Mouse (Mus musculus) lung, postnatal 25 days (tissue): Measurements from ENCODE around the gene Plxna4.

Experiments used
- DNase-seq: peaks from one replicate; pipeline ENCODE4 v3.0.0; 2022; ENCODE audit warnings: low spot score

The Plxna4 gene

DNA sequence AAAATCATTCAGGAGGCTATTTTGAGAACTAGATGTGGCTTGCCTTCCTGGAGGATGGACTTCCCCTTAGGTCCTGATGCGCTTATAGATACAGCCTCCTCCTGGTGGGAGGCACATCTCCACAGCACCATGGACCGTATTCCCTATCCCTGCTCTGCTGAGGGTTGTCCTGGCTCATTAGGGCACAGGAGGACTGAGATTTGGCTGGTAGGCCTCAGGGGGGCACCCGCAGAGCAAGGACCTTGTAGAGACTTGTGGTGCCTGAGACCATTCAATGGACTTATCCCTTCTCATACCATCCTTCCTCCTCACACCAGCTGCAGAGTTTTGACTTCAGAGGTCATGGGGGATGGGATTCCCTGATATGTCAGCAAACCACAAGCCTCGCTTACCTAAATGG, 47.8 kb downstream of the Plxna4 start:
- no peak for DNase-seq

DNA sequence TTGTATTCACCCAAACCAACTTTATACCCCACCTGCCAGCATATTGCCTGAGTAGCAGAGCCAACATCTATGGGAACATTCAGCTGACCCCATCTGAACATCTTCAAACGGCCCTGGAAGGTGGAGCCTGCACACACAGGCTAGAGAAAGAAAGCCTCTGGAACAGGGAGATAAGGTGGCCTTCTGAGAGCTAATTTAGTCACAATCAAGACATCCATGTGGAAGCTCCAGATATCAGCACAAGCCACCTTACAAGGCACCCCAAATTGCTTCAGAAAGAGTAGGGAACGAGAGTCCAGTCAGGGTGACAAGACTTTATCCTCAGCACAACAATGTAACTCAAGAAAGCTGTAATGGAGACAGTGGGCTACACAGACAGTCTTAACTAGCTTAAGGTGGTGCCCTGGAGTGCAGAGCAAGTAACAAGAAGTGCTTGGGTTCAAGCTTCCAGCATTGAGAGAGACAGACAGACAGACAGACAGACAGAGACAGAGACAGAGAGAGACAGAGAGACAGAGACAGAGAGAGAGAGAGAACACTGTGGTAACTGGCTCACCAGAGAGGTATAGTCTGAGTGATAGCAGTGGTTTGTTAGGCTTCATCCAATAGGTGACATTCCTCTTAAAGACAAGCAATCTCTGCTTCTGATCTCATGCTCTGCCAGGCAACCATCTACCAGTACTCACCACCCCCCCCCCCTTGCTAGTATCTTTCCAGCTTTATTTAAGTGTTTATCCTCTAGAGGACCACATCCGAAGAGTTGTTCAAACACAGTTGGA, 53.8 kb downstream of the Plxna4 start:
- DNase-seq: no peak

DNA sequence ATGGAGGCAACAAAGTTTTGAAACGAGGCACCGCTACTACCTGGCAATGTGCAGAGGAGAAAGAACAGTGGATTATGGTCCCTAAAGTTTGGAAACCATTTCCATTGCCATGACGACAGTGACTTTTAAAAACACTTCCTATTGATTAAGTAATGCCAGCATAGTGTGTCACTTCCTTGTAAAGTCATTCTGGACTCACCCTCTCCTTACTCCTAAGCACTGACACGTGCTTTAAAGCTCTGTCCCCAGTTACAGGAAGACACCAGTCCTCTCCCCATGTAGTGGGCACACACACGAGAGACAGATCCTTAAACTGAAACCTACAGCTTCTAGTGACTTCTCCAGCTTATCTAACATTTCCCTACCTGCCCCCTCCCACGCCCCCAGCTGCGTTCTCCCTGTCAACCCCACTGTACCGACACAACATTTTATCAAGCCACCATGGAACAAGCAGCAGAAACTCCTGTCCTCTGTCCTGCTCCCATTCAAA, 59.9 kb downstream of the Plxna4 start:
- DNase-seq: peak; percentile 18

DNA sequence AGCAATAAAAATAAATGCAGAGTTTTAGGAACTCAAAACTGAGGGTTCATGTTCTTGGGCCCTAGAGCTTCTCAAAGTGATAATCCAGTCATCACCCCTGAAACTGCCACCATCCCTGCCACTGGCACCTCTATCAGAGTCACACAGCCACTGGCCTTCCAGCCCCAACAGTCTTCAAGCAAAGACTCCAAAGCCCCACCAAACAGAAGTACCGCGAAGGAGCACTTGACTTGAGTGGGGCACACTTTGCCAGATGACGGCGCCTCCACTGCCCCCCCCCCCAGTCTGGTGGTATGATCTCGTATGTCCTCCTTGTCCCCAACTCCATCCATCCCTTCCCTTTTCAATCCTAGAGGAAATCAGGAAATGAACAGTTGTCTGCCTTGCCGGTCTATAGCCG, 60.5 kb downstream of the Plxna4 start:
- peak; percentile 28 for DNase-seq

DNA sequence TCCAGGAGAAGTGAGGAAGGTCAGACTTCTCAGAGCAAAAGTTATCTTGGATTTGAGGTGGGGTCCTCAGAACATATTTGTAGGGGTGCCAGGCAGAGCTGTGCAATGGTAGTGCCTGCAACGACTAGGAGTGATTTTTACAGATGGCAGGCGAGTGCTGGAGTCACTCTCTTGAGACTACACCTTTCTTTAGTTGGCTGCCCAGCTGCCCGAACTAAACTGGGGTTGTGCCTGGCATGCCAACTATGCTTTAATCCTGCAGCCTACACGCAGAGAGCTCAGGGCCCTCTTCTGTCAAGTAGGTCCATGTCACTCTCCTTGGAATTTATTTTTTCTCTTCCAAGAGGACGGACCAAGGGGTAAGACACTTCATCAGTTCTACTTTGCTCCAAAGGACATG, 61.2 kb downstream of the Plxna4 start:
- peak; percentile 12 for DNase-seq

DNA sequence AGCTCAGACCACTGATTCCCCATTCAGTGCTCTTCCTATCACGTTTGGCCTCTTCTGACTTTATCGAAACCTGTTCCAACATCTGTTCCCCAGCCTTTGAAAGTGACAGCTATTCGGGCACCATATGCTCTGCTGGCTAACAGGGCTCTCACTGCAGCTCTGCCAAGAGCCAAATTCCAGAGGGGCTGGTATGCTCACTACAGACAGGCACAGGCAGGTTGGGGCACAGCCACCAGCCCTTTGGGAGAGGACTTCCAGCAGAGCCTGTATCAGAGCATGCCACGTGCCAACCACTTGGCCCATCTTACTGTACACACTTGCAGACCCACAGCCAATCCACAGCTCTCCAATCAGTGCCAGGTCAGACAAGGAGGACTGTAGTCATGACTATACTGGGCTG, 67.9 kb downstream of the Plxna4 start:
- DNase-seq: peak; percentile 14

DNA sequence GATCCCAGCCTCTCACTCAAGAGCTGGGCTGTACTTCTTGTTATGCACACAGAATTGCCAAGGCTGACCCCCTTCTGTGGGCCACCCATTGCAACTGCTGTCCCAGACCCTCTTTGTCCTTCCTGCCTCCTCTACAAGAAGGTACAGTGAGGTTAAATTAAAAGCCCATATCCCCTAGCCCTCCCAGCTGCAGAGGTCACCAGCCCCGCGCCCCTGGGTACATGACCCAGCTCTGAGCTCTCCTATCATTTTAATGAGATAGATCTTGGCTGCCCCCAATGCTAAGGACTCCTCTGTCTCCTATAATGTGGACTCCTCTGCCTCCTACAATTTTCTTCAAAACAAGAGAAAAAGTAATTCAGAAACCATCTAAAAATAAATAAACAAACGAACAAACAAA, 69.4 kb downstream of the Plxna4 start:
- DNase-seq: no peak

DNA sequence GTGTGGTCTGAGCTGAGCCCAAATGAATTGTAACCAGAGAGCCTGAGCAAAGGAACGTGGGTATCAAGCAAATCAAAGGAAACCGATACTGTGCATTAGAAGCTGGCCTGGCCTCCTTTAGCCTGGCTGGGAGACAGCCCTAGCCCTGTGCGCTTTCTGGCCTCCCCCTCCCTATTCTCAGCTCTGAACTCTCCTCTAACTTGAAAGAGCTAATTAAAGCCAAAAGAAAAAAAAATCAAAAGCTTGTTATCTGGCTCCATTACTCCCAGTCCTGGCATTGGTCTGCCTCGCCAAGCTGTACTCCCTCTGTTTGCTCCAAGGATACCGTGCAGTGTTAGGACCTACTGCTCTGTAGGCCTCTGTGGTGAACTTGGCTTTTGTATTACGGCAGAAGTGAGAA, 73.9 kb downstream of the Plxna4 start:
- no peak for DNase-seq

DNA sequence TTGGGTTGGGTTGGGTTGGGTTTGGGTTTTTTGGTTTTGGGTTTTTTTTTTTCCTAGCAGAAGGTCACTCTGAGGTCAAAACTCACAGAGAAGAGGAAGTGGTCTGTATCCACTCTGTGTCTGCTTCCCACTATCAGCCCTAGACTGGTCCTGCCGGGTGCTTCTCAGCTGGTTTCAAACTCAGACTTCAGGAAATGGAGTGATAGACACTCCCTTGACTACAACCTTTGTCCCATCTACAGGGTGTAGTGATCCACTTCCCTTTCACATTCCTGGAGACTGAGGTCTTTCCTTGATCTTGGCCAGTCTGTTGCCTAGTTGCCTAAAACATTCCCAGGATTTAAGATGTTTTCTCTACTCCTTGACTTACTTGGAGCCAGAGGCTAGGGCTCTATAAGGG, 76.0 kb downstream of the Plxna4 start:
- DNase-seq: peak; percentile 62

DNA sequence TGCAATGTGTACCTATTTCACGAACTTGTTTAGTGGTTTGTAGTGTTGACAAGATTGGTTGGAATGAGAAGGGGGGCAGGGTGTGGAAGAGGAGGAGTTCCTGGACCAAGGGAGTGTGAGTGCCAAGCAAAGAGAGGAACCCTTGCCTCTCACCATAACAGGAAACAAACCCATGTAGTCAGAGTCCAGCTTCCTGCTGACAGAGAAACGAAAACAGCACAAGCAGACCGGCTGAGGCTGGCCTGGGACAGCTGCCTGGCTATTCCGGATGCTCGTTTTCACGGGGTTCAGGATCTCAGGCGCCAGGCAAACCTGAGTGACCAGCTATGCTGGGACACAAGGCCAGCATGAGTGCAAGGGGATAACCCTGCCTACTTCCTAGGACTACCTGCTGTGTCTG, 77.1 kb downstream of the Plxna4 start:
- peak; percentile 90 for DNase-seq

DNA sequence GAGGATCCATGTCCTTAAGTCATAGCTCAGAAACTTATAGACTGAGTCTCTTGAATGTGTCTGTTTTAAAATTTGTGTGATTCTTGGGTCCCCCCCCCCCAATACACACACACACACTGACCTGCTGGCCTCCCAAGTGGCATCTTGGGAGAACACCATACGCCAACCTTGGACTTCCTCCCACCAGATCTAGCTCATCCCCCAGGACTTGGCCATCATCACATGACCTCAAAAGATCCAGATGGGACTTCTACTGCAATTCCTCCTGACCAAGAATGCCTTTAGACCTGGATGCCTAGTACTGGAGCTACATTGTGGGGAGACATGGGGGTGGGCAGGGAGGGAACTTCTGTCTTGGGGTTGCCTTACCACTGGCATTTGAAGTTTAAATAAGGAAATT, 77.5 kb downstream of the Plxna4 start:
- no peak for DNase-seq

DNA sequence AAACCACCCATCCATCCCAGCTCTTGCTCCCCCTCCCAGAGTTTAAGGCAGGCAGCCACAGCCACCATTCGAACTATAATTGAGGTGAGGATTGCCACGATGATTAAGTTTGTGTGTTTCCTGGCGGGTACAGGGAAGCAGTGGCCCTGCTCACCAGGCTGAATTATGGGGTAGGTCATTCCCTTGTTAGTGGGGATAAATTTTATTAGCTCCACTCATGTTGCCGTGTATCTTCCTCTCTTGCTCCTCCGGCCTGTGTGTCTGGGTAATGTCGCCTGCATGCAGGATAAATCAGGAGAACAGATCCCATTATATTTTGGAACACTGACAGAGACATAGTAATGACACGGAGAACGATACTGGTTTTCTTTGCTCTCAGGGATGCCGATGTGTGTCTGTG, 78.9 kb downstream of the Plxna4 start:
- no peak for DNase-seq

DNA sequence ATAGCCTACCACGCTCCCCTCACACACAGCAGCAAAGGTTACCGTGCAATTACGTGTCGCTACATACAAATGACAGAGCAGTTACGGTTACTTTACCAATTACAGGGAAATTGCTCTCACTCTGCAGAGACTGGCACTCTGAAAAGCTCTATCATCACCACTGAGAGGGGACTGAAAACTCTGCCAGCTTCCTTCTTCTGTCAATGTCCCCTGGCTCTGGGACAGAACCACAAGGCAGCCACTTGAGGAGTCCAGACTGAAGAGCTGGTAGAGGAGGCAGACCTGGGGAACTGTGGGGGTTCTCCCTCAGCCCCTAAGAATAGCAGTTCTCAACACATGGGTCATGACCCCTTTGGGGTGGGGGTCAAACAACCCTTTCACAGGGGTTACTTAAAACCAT, 83.0 kb downstream of the Plxna4 start:
- DNase-seq: peak; percentile 56

DNA sequence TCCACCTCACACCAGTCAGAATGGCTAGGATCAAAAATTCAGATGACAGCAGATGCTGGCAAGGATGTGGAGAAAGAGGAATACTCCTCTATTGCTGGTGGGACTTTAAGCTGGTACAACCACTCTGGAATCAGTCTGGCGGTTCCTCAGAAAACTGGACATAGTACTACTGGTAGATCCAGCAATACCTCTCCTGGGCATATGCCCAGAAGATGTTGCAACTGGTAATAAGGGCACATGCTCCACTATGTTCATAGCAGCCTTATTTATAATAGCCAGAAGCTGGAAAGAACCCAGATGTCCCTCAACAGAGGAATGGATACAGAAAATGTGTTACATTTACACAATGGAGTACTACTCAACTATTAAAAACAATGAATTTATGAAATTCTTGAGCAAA, 86.8 kb downstream of the Plxna4 start:
- DNase-seq: peak; percentile 52

DNA sequence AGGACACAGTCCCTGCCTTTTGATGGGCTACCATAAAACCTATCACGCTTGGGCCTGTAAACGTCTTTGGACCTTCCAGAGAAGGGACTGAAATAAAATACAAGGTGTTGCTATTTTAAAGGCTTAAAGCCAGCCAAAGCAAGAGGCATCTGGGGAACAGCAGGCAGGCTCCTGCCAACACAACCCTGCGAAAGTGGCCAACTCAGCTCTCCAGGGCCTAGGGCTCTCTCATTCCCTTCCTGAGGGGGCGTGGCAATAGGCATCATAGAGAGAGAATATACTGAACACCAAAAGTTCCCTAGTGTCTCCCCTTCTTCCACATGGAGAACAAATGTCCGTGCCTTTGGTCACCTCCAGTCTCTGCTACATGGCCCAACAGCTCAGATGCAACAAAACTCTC, 89.9 kb downstream of the Plxna4 start:
- DNase-seq: no peak

DNA sequence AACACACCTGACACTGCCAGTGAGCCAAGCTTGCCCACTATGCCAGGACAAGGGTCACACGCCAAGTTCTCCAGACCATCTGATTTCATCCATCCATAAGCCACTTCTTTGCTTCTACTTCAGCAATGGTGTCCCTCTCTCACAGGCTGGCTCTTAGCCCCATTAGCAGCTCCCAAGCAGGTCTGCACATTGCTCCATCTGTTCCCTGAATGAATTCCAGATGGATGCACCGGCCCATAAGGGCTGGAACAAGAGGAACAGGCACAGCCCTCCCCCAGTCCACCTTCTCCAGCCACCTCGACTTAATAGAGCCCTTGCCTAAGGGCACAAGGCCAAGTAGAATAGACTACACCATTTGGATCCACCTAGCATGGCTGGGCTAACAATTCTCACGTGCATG, 91.9 kb downstream of the Plxna4 start:
- DNase-seq: no peak

DNA sequence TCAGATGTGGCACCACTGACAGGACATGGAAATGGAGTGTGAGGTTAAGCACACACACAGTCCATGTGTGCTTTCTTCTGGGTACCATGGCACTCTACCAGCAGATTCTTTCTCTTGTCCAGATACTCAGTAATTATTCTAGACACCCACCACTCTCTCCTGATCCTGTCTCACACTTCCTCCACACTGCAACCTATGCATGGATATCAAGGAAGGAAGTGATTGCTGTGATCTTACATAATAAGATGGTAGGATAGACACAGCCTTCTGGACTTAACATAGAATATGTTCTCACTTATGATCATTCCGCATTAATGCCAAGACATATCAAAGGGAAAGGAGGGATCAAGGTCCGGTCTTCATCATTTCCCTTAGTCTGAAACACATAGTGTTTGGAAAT, 92.5 kb downstream of the Plxna4 start:
- no peak for DNase-seq

DNA sequence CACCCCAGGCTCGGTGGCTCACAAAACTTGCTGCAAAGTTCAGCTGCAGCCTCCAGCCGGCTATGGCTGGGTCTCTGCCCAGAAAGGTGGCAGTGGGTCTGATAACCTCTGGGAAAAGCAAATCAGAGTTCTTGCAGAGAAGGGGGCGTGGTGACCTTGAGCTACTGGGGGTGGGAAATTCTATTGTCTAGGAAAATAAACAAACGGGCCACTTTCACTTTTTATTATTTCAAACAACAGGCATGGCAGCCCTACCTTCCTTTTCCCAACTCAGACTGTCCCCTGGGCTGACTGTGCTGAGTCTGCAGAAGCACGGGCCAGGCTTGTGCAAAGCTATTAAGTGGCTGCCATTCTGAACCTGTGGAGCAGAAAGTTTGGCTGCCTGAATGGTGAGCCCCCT, 94.4 kb downstream of the Plxna4 start:
- DNase-seq: peak; percentile 61

DNA sequence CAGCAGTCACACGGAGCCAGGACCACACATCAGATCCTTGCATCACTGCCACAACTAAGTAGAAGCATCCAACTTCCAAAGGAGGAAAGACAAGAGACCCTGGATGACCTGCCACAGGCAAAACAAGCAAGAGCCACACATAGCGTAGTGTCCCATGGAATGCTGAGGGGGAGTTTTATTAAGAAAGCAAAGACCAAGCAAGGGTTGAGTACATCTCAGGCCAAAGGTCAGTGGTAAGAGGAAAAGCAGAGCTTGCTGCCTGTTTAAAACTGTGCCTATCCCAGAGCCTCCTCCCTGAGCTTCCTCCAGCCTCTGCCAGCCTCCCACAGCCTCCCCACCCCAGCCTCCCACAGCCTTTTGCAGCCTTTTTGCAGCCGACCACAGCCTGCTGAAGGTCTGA, 100.9 kb downstream of the Plxna4 start:
- no peak for DNase-seq

DNA sequence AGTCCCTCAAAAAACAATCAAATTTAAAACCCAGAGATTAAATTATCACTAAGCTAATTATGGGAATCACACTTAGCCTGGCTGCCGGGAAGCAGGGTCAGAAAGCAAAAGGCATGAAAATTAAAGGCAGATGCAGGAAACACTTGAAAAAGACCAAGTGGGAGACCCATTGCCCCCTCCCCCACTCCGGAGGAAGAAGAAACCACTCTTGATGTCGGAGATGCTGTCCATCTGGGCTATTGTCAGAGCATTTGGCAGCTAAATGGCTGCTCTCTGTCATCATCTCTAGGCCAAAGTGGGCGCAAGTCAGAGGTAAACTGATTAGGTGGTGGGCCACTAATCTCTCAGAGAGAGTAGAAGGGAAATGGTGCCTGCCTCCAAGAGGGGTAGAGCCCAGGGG, 105.5 kb downstream of the Plxna4 start:
- no peak for DNase-seq

DNA sequence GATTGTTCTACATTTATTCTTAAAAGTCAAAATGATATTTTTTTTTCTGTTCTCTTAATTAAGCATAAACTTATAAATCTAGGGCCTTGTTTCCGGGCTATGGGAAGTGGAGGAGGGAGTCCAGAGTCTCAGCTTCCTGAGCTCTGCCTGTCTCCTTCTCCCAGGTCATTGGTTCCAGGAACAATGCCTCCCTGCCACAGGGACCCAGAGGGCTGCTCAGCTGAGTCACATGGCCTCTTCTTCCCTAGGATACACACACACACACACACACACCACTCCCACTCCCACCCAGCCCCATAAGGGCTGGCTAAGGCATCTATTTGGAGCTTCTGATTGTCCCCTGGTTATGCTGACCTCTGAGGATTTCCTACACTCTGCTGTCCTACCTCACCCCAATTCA, 107.3 kb downstream of the Plxna4 start:
- no peak for DNase-seq

DNA sequence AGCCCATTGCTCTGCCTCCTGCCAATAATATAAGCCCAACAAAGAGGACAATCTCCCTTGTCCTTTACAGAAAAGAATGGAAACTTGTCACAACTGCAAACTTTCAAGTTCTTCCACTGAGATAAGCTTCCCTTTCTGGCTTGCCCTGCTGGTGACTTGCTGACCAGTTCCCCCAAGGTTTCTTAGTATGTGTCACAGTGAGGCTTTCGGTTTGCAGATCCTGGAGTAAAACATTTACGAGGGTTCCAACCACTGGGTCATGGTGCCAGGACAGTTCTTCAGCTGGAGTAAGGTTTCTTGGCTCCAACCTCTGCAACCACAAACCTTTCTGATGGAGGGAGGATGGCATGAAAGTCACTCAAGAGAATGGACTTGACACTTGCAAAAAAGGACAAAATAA, 108.2 kb downstream of the Plxna4 start:
- DNase-seq: no peak

DNA sequence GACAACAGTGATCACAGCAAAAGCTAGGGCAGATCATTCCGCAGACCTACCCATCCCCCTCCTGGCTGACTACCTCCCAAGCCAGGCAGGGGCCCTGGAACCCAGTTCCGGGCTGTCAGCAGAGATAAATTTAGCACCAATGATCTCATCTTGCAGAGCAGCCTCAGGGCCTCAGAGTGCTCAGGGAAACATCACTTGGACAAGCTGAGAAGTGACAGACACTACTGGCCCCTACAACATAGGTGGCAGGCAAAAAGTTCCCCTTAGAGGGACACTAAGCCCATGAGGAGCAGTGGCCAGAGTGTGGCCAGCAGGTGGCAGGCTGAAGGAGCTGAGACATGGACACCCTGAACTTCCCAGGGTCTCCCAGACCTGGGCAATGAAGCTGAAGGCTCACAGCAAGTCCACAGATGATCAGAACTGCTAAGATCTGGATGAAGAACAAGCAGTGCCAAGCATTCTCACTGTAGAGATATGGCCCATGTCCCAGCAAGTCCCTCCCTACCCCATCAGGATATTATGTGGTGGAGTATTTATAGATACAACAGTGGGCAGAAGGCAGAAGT, 108.7 kb downstream of the Plxna4 start:
- DNase-seq: peak; percentile 68

DNA sequence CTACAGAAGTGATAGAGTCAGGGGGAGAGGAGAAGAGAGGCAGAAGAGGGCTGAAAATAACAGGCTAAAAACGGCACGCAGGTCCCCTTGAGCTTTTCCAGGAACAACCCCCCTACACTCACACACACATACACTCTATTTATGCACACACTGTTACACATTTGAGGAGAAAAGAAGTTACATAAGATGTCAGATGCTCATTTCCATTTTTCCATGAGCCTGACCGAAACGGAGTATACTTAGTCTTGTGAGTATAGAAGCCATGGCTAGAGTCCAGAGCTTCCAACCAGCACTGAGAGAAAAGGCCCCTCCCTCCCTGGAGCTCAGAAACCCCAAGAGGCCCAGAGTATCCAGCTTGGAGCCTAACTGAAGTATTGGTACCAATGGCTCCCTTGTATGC, 112.0 kb downstream of the Plxna4 start:
- no peak for DNase-seq
